Mouse (Mus musculus): ENCODE measurements around the gene Cfdp1.

DNA sequence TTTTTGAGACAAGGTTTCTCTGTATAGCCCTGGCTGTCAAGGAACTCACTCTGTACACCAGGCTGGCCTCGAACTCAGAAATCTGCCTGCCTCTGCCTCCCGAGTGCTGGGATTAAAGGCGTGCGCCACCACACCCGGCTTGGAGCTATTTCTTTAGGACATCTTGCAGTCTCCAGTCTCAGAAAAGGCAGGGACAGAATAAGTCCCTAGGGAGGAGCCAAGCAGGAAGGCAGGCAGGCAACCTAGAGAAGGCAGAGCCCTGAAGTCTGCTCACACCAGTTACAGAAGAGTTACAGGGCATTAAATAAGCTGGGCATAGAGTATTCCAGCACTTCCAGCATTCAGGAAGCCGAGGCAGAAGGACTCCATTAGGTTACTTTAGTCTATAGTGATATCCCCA is 128.8 kb downstream of the Cfdp1 start:
- TF ChIP-seq POLR2A (IDR thresholded peaks at IDR 0.05; ENCODE audit: control insufficient read depth, extremely low read depth, insufficient read depth, low read length, poor library complexity): no peak
- TF ChIP-seq CTCF (IDR thresholded peaks at IDR 0.05; ENCODE audit: borderline replicate concordance, control insufficient read depth, extremely low read depth, insufficient read depth, low read length, poor library complexity): no peak
